Comparison of ENCODE assay signal across 33 mouse cellular contexts in genomic region chr14:75967291-75967690, GRCm38 (mm10). TPM values are rescaled to one million over a fixed set of nuclear protein-coding genes. Genes with fewer than 3 reads are reported as not detected.
DNase-seq lines count a peak whose midpoint lies in the region; ATAC-seq and TF ChIP-seq lines count a peak whose summit lies in the region.
"Had no signal": no experiment of that assay in that cellular context is flagged by ENCODE, and none has a peak within 500 bp of the region (broad histone marks: within the 10 kb centered on the region; RNA-seq: fewer than 3 reads in every experiment).

No protein-coding gene starts in this region.

- 0 out of 2 replicates have a peak overlapping the region, but pooled peaks have one; percentile 19 for H3K9ac ChIP-seq in midbrain, postnatal 0 days (replicated peaks; ENCODE audit: low read length, poor library complexity, severe bottlenecking)
- no peak overlapping the region for H3K9ac ChIP-seq in midbrain, embryonic 14.5 days (replicated peaks; ENCODE audit: low read length)
- no peak overlapping the region for H3K9ac ChIP-seq in intestine, embryonic 15.5 days
- H3K9ac ChIP-seq: forebrain, embryonic 13.5 days; heart, embryonic 12.5 days; limb, embryonic 12.5 days; liver, embryonic 15.5 days; lung, embryonic 14.5 days; midbrain, embryonic 12.5 days had no signal

- DNase-seq in frontal cortex, postnatal 25 days (ENCODE audit: low spot score in 2 of 2) = no peak
- DNase-seq in midbrain, postnatal 0 days (ENCODE audit: low spot score) = no peak
- no peak for DNase-seq in midbrain, embryonic 14.5 days
- DNase-seq in Muller cell, postnatal 12 days (ENCODE audit: inconsistent ontology term) = peak; percentile 24
- DNase-seq in lung, postnatal 4 days = no peak
- DNase-seq: adrenal gland, postnatal 25 days; cerebellum, adult 18-20 months; cerebellum, postnatal 10 days; gastrocnemius, adult 2 months; gastrocnemius, postnatal 36 days; heart, adult 18-20 months; heart, postnatal 14 days; kidney, adult 2 months; kidney, postnatal 4 days; layer of hippocampus, adult 9-11 months; lung, embryonic 14.5 days; right cerebral cortex, postnatal 4 days; thymus, adult 2 months; thymus, postnatal 36 days had no signal

- no peak overlapping the region for H3K4me2 ChIP-seq in midbrain, postnatal 0 days (ENCODE audit: low read depth, low read length, poor library complexity, severe bottlenecking)
- H3K4me2 ChIP-seq in midbrain, embryonic 14.5 days (ENCODE audit: low read length) = no peak overlapping the region
- H3K4me2 ChIP-seq in myocyte (ENCODE audit: low read depth) = peak overlapping the region; percentile 51
- H3K4me2 ChIP-seq in intestine, embryonic 15.5 days (replicated peaks) = no peak overlapping the region
- H3K4me2 ChIP-seq: forebrain, embryonic 13.5 days; heart, embryonic 12.5 days; limb, embryonic 12.5 days; liver, embryonic 15.5 days; lung, embryonic 14.5 days; midbrain, embryonic 12.5 days had no signal

- H3K36me3 ChIP-seq in midbrain, postnatal 0 days (ENCODE audit: insufficient read depth, low read length) = no peaks in the 10 kb centered on the region
- no peaks in the 10 kb centered on the region for H3K36me3 ChIP-seq in midbrain, embryonic 14.5 days (ENCODE audit: control insufficient read depth, insufficient read depth, low read length)
- H3K36me3 ChIP-seq in myocyte (ENCODE audit: control insufficient read depth, insufficient read depth) = no peaks in the 10 kb centered on the region
- no peaks in the 10 kb centered on the region for H3K36me3 ChIP-seq in intestine, embryonic 15.5 days
- H3K36me3 ChIP-seq: heart, embryonic 12.5 days; limb, embryonic 12.5 days; liver, embryonic 15.5 days; midbrain, embryonic 12.5 days had no signal

- ATAC-seq in frontal cortex, adult (ENCODE audit: low TSS enrichment) = peak; percentile 47; the same call in 1 of the 2 replicates
- no peak for ATAC-seq in midbrain, postnatal 0 days (ENCODE audit: low FRiP score)
- no peak for ATAC-seq in midbrain, embryonic 14.5 days (ENCODE audit: low FRiP score, low TSS enrichment)
- ATAC-seq in intestine, embryonic 15.5 days = no peak
- ATAC-seq: forebrain, embryonic 13.5 days; hindbrain, embryonic 16.5 days had no signal

- H3K27me3 ChIP-seq in midbrain, postnatal 0 days (ENCODE audit: insufficient read depth, low read length) = no peaks in the 10 kb centered on the region
- no peaks in the 10 kb centered on the region for H3K27me3 ChIP-seq in midbrain, embryonic 14.5 days (ENCODE audit: control insufficient read depth, insufficient read depth, low read length)
- no peaks in the 10 kb centered on the region for H3K27me3 ChIP-seq in myocyte (ENCODE audit: control insufficient read depth, insufficient read depth, insufficient read length)
- H3K27me3 ChIP-seq in intestine, embryonic 15.5 days (replicated peaks) = no peaks in the 10 kb centered on the region
- H3K27me3 ChIP-seq: forebrain, embryonic 13.5 days; heart, embryonic 12.5 days; limb, embryonic 12.5 days; liver, embryonic 15.5 days; megakaryocyte, embryonic 14.5 days; midbrain, embryonic 12.5 days had no signal

- no peak overlapping the region for H3K27ac ChIP-seq in midbrain, postnatal 0 days (ENCODE audit: low read depth, low read length)
- no peak overlapping the region for H3K27ac ChIP-seq in midbrain, embryonic 14.5 days (replicated peaks; ENCODE audit: low read depth, low read length)
- H3K27ac ChIP-seq in intestine, embryonic 15.5 days = no peak overlapping the region
- H3K27ac ChIP-seq: forebrain, embryonic 13.5 days; gastrocnemius, adult 2 months; kidney, postnatal 0 days; limb, embryonic 12.5 days; liver, embryonic 15.5 days; midbrain, embryonic 12.5 days had no signal

- H3K4me1 ChIP-seq in midbrain, postnatal 0 days (ENCODE audit: insufficient read depth, low read length) = no peaks in the 10 kb centered on the region
- 0 out of 2 replicates have a peak, but pooled peaks cover 7% of the 10 kb centered on the region for H3K4me1 ChIP-seq in midbrain, embryonic 14.5 days (ENCODE audit: control insufficient read depth, insufficient read depth, low read length)
- no peaks in the 10 kb centered on the region for H3K4me1 ChIP-seq in intestine, embryonic 15.5 days (replicated peaks)

- H3K79me2 ChIP-seq in myocyte (ENCODE audit: control insufficient read depth, insufficient read depth) = peaks cover 28% of the 10 kb centered on the region

- TF ChIP-seq POLR2A in myocyte (IDR thresholded peaks at IDR 0.05; ENCODE audit: insufficient read length, low read depth) = no peak

- no peak overlapping the region for H3ac ChIP-seq in myocyte (ENCODE audit: control insufficient read depth, insufficient read length)

- H3K4me3 ChIP-seq in midbrain, postnatal 0 days (ENCODE audit: low read depth, low read length) = no peak overlapping the region
- no peak overlapping the region for H3K4me3 ChIP-seq in midbrain, embryonic 14.5 days (replicated peaks; ENCODE audit: low read depth, low read length)
- no peak overlapping the region for H3K4me3 ChIP-seq in myocyte
- no peak overlapping the region for H3K4me3 ChIP-seq in intestine, embryonic 15.5 days (replicated peaks)
- H3K4me3 ChIP-seq: forebrain, embryonic 13.5 days; gastrocnemius, adult 2 months; heart, embryonic 12.5 days; limb, embryonic 12.5 days; liver, embryonic 15.5 days; megakaryocyte, embryonic 14.5 days; midbrain, embryonic 12.5 days had no signal

- 72% methylated on average over 5 of the region's 5 CpGs for WGBS in midbrain, postnatal 0 days
- 82% methylated on average over 5 of the region's 5 CpGs for WGBS in midbrain, embryonic 14.5 days
- 61% methylated on average over 5 of the region's 5 CpGs for WGBS in intestine, embryonic 15.5 days

- H3K9me3 ChIP-seq in midbrain, postnatal 0 days (ENCODE audit: low read length) = no peaks in the 10 kb centered on the region
- H3K9me3 ChIP-seq in midbrain, embryonic 14.5 days (ENCODE audit: control insufficient read depth, low read length) = no peaks in the 10 kb centered on the region
- no peaks in the 10 kb centered on the region for H3K9me3 ChIP-seq in intestine, embryonic 15.5 days
- H3K9me3 ChIP-seq: forebrain, embryonic 13.5 days; heart, embryonic 12.5 days; limb, embryonic 12.5 days; liver, embryonic 15.5 days; megakaryocyte, embryonic 14.5 days; midbrain, embryonic 12.5 days had no signal

- TF ChIP-seq CTCF in midbrain, postnatal 0 days (IDR thresholded peaks at IDR 0.05) = no peak

TF ChIP-seq in myocyte, 11 proteins besides CTCF, POLR2A, EP300 and RAD21:
- no peak for TF ChIP-seq MYOD1 (IDR thresholded peaks at IDR 0.05; ENCODE audit: control insufficient read depth in 1 of 3, insufficient read length in 2 of 3, low read depth in 2 of 3)

RNA-seq across cellular contexts. Expression of gene Kctd4, which starts 12.5 kb away (rescaled TPM):
- total RNA-seq in midbrain, postnatal 0 days (2014; rRNA removed) = 9.4 and 11.8 TPM in 2 replicates
- polyA plus RNA-seq in midbrain, postnatal 0 days (2015; fragmentation: Nextera tagmentation; extraction: Ambion mirVana) = 8.8 and 9.6 TPM in 2 replicates
- 10.0 and 10.9 TPM in 2 replicates for polyA plus RNA-seq in midbrain, embryonic 14.5 days (2014; fragmentation: Nextera tagmentation; extraction: Ambion mirVana)
- 0.01 TPM for polyA plus RNA-seq in myocyte (2012; fragmentation: generic; extraction: Trizol)
- polyA plus RNA-seq in intestine, embryonic 15.5 days (2015; fragmentation: Nextera tagmentation; extraction: Ambion mirVana) = 0.42 and 0.59 TPM in 2 replicates
- total RNA-seq: adrenal gland, postnatal 25 days; common myeloid progenitor, adult 5-6 weeks; gastrocnemius, adult 2 months; gastrocnemius, postnatal 36 days; heart, adult 18-20 months; heart, postnatal 14 days; liver, adult 2 months; monocyte, adult 5-6 weeks had no signal
- polyA plus RNA-seq: kidney, adult 2 months; liver, adult 2 months had no signal

RNA-seq across cellular contexts. Expression of gene Gtf2f2, which starts 43.4 kb away (rescaled TPM):
- total RNA-seq in midbrain, postnatal 0 days (2014; rRNA removed) = 22.7 and 23.4 TPM in 2 replicates
- polyA plus RNA-seq in midbrain, postnatal 0 days (2015; fragmentation: Nextera tagmentation; extraction: Ambion mirVana) = 38.4 and 42.6 TPM in 2 replicates
- polyA plus RNA-seq in midbrain, embryonic 14.5 days (2014; fragmentation: Nextera tagmentation; extraction: Ambion mirVana) = 40.1 and 44.3 TPM in 2 replicates
- 24.3 TPM for polyA plus RNA-seq in myocyte (2012; fragmentation: generic; extraction: Trizol)
- polyA plus RNA-seq in intestine, embryonic 15.5 days (2015; fragmentation: Nextera tagmentation; extraction: Ambion mirVana) = 34.7 and 37.2 TPM in 2 replicates
